Mouse (Mus musculus): Measurements from ENCODE around the gene P2rx7.

GRCm38 (mm10) chr5:122627243-122627642 is 16.5 kb upstream of the P2rx7 start:
- TF ChIP-seq POLR2A (IDR thresholded peaks at IDR 0.05; ENCODE audit: insufficient read length, low read depth) (no peak), CEBPB (IDR thresholded peaks at IDR 0.05; ENCODE audit: insufficient read depth, poor library complexity, severe bottlenecking) (no peak), POLR2AphosphoS2 (IDR thresholded peaks at IDR 0.05; ENCODE audit: insufficient read length, low read depth) (no peak), USF1 (IDR thresholded peaks at IDR 0.05; ENCODE audit: low read depth) (no peak), MYOD1 (IDR thresholded peaks at IDR 0.05; ENCODE audit: control insufficient read depth in 1 of 3, insufficient read length in 2 of 3, low read depth in 2 of 3) (no peak), E2F4 (IDR thresholded peaks at IDR 0.05; ENCODE audit: insufficient read depth) (no peak), TCF12 (IDR thresholded peaks at IDR 0.05; ENCODE audit: insufficient read depth, poor library complexity, severe bottlenecking) (no peak), MYOG (IDR thresholded peaks at IDR 0.05; ENCODE audit: control insufficient read depth in 1 of 3, insufficient read depth in 1 of 3, insufficient read length in 2 of 3, low read depth in 2 of 3) (no peak), MAX (IDR thresholded peaks at IDR 0.05; ENCODE audit: low read depth) (no peak), TCF3 (IDR thresholded peaks at IDR 0.05; ENCODE audit: insufficient read length, low read depth) (no peak), REST (IDR thresholded peaks at IDR 0.05; ENCODE audit: insufficient read depth, insufficient read length) (no peak)

All from myocyte (in vitro differentiated cells).